ENCODE assay signal across 10 mouse cellular contexts in the genomic region with DNA sequence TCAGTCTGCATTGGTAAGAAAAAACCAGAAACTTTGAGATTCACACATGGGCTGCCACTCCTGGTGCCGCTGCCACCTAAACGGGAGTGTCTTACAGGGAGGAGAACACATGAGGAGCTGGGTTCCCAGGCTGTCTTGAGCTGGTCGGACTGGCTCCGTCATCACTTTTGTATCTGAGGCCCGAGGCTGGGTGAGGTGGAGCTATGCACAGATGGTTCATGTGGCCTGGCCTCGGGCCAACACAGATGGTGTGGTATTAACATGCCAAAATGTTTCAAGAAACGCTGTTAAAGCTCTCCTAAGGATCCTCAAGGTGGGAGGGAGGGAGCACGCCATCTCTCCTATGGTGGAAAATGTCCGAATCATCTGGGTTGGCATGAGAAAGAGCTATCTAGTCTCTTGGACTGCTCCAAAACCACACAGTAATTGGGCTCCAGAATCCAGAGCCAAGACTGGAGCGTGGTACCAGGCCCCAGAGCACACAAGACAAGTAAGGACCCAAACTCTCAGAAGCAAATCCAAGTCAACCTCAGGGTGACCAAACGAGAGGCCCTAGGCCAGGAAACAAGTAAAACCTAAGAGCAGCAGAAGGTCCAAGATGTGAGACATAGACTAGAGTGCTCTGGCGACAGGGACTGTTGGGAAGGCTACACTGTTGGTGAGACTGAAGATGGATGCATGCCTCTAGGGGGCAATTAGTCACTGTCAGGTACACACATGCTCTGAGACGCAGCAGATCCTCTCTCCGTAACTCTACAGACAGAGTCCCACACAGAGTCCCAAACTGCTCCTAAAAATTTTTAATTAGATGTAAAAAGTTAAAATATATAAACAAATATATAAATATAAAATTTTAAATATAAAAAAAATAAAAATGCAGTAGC. TPM values are rescaled to one million over a fixed set of nuclear protein-coding genes. Genes with fewer than 3 reads are reported as not detected.
DNase-seq lines count a peak whose midpoint lies in the region; ATAC-seq lines count a peak whose summit lies in the region.
"Had no signal": no experiment of that assay in that cellular context is flagged by ENCODE, and none has a peak within 500 bp of the region (broad histone marks: within the 10 kb centered on the region; RNA-seq: fewer than 3 reads in every experiment).

No protein-coding gene starts in this region.

- H3K9me3 ChIP-seq in forebrain, embryonic 11.5 days (ENCODE audit: control insufficient read depth, low read length), result no peaks in the 10 kb centered on the region
- no peaks in the 10 kb centered on the region for H3K9me3 ChIP-seq in forebrain, embryonic 10.5 days

- H3K4me1 ChIP-seq in forebrain, embryonic 11.5 days (replicated peaks; ENCODE audit: control insufficient read depth, insufficient read depth, low read length), result no peaks in the 10 kb centered on the region
- peaks cover 6% of the 10 kb centered on the region for H3K4me1 ChIP-seq in forebrain, embryonic 10.5 days

- ATAC-seq in forebrain, embryonic 11.5 days (replicated peaks; ENCODE audit: low FRiP score), result no peak
- ATAC-seq in erythroblast, adult 5-6 weeks (replicated peaks; ENCODE audit: low FRiP score, poor library complexity, severe bottlenecking), result no peak

- no peaks in the 10 kb centered on the region for H3K36me3 ChIP-seq in forebrain, embryonic 11.5 days (ENCODE audit: control insufficient read depth, insufficient read depth, low read length)
- no peaks in the 10 kb centered on the region for H3K36me3 ChIP-seq in forebrain, embryonic 10.5 days (replicated peaks)

- no peak overlapping the region for H3K27ac ChIP-seq in forebrain, embryonic 11.5 days (ENCODE audit: low read depth, low read length)
- H3K27ac ChIP-seq in forebrain, embryonic 10.5 days, result no peak overlapping the region
- H3K27ac ChIP-seq: macrophage had no signal

- peak; percentile 55 for DNase-seq in forebrain, embryonic 11.5 days (ENCODE audit: low spot score)
- no peak for DNase-seq in forebrain, embryonic 10.5 days (ENCODE audit: extremely low spot score, low spot score)
- DNase-seq in retina, postnatal 1 day, result peak; percentile 52
- no peak for DNase-seq in retina, embryonic 14.5 days (ENCODE audit: low spot score)
- DNase-seq in gastrocnemius, adult 18-20 months (ENCODE audit: low spot score), result peak; percentile 37
- DNase-seq in left cerebral cortex, postnatal 25 days (ENCODE audit: low spot score in 2 of 2), result peak; percentile 16 to 51
- DNase-seq in urinary bladder, postnatal 4 days (ENCODE audit: low spot score in 2 of 2), result peak; percentile 52 to 65

- H3K4me3 ChIP-seq in forebrain, embryonic 11.5 days (ENCODE audit: low read depth, low read length), result no peak overlapping the region
- no peak overlapping the region for H3K4me3 ChIP-seq in forebrain, embryonic 10.5 days
- H3K4me3 ChIP-seq: erythroblast, embryonic 14.5 days had no signal

- no peak overlapping the region for H3K4me2 ChIP-seq in forebrain, embryonic 11.5 days (ENCODE audit: low read depth, low read length, severe bottlenecking)

- H3K27me3 ChIP-seq in forebrain, embryonic 11.5 days (ENCODE audit: control insufficient read depth, insufficient read depth, low read length), result no peaks in the 10 kb centered on the region
- H3K27me3 ChIP-seq in forebrain, embryonic 10.5 days (ENCODE audit: poor library complexity, severe bottlenecking), result no peaks in the 10 kb centered on the region

- 86% methylated on average over 14 of the region's 14 CpGs for WGBS in forebrain, embryonic 11.5 days
- 89% methylated on average over 14 of the region's 14 CpGs for WGBS in forebrain, embryonic 10.5 days

- H3K9ac ChIP-seq in forebrain, embryonic 11.5 days (ENCODE audit: low read length), result no peak overlapping the region

- intact Hi-C loops in left cerebral cortex, postnatal 25 days (cut with DNase I), result no loop called here

RNA-seq across cellular contexts. Expression of a gene that starts 53.3 kb away (rescaled TPM):
- polyA plus RNA-seq in forebrain, embryonic 11.5 days (2014; fragmentation: Nextera tagmentation; extraction: Ambion mirVana), result 90.7 and 91.8 TPM in 2 replicates
- 80.1 and 81.2 TPM in 2 replicates for polyA plus RNA-seq in forebrain, embryonic 10.5 days (2016; fragmentation: Nextera tagmentation; extraction: Ambion mirVana)
- total RNA-seq in gastrocnemius, adult 18-20 months (2021), result 10 to 100 TPM; 26.4 to 33.1 TPM
- total RNA-seq in left cerebral cortex, postnatal 25 days (2021), result 10 to 100 TPM; 25.3 to 32.0 TPM
- 2.3 and 15.0 TPM in 2 replicates for total RNA-seq in erythroblast, adult 5-6 weeks (2015; ENCODE audit: low replicate concordance)
- 13.4 and 17.3 TPM in 2 replicates for total RNA-seq in erythroblast, adult 5-6 weeks (2017; ENCODE audit: low replicate concordance)

Comparison
In these comparisons a context has a peak if more than half of its experiments do, and no peak if none do; other contexts are left out.
1. DNase-seq: peak in forebrain, embryonic 11.5 days (single experiment), retina, postnatal 1 day (single experiment), gastrocnemius, adult 18-20 months (single experiment), left cerebral cortex, postnatal 25 days (2 of 2) and urinary bladder, postnatal 4 days (2 of 2); none in forebrain, embryonic 10.5 days (single experiment) and retina, embryonic 14.5 days (single experiment).